Mouse (Mus musculus) bone marrow, adult 2 months (tissue): ENCODE data around the gene Aldh3b3.

ENCODE experiments used
- CTCF ChIP-seq: fragments of 200-500 bp; IDR thresholded peaks from 2 replicates; pipeline ENCODE4 v1.5.1; 2011; ENCODE audit warnings: low read length, control low read depth; ENCODE audit not compliant: control insufficient read depth, insufficient read depth
- POLR2A ChIP-seq: fragments of 200-500 bp; IDR thresholded peaks from 2 replicates; pipeline ENCODE4 v1.6.1; 2011; ENCODE audit warnings: low read depth, mild to moderate bottlenecking, control low read depth, low read length, borderline replicate concordance; ENCODE audit not compliant: control insufficient read depth

- no peak for TF ChIP-seq CTCF
- TF ChIP-seq POLR2A = peak; percentile 64; the same call in 1 of the 2 replicates
Observed at GRCm38 (mm10) chr19:3935896-3936850, 22.3 kb upstream of the Aldh3b3 start.
